Mouse (Mus musculus) heart, postnatal 0 days (tissue): ENCODE measurements around the gene Gm10160.

Experiments
- CTCF ChIP-seq: IDR thresholded peaks from 2 replicates; pipeline ENCODE4 v1.5.1; 2016; ENCODE audit warnings: antibody characterized with exemption, control low read depth, low read depth
- EP300 ChIP-seq: IDR thresholded peaks from 2 replicates; pipeline ENCODE4 v1.6.1; 2016; ENCODE audit warnings: antibody characterized with exemption, low read depth

DNA sequence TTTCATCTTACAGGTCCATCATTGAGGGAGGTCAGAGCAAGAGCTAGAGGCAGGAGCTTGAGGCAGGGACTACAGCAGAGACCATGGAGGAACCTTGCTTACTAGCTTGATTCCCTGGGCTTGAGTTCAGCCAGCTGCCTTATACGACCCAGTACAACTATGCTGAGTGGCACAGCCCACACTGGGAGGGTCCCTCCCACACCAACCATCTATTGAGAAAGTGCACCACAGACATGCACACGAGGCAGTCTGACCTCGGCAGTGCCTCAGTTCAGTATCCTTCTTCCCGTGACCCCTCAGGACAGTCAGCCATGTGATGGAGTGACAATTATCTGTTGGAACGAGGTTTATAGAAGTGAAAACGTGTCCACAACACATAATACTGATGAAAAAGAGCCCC lies 15.8 kb downstream of the Gm10160 start:
- TF ChIP-seq CTCF, result no peak
- TF ChIP-seq EP300, result no peak
